Mouse (Mus musculus) forebrain, embryonic 15.5 days (tissue): Measurements from ENCODE around the gene Urah. TPM values are rescaled to one million over a fixed set of nuclear protein-coding genes. Genes with fewer than 3 reads are reported as not detected.
A peak's percentile ranks its signal among the peaks of the same experiment; 100 is the strongest.

Source experiments
- ATAC-seq: fragments of 200-750 bp; cut with Nextera tagmentation; replicated peaks from 2 replicates; pipeline ENCODE4 v1.8.0; 2017; ENCODE audit warnings: mild to moderate bottlenecking, moderate TSS enrichment, moderate library complexity
- H3K27ac ChIP-seq: fragments of 300-500 bp; sonication (generic); replicated peaks from 2 replicates; pipeline ENCODE4 v1.5.1; 2015; ENCODE audit warnings: mild to moderate bottlenecking, inconsistent platforms
- H3K27me3 ChIP-seq: fragments of 300-500 bp; sonication (generic); 2 replicates; pipeline ENCODE4 v1.6.1; 2015; ENCODE audit warnings: inconsistent platforms
- H3K36me3 ChIP-seq: fragments of 300-500 bp; sonication (generic); 2 replicates; pipeline ENCODE4 v1.6.1; 2015; ENCODE audit warnings: mild to moderate bottlenecking, inconsistent platforms
- H3K4me1 ChIP-seq: fragments of 300-500 bp; sonication (generic); 2 replicates; pipeline ENCODE4 v1.6.1; 2015; ENCODE audit warnings: inconsistent platforms
- H3K4me2 ChIP-seq: fragments of 300-500 bp; sonication (generic); replicated peaks from 2 replicates; pipeline ENCODE4 v1.6.1; 2015; ENCODE audit warnings: mild to moderate bottlenecking, inconsistent platforms
- H3K4me3 ChIP-seq: fragments of 300-500 bp; sonication (generic); 2 replicates; pipeline ENCODE4 v1.5.1; 2015; ENCODE audit warnings: mild to moderate bottlenecking, inconsistent platforms
- H3K9ac ChIP-seq: fragments of 300-500 bp; sonication (generic); replicated peaks from 2 replicates; pipeline ENCODE4 v1.6.1; 2015; ENCODE audit warnings: mild to moderate bottlenecking, inconsistent platforms
- H3K9me3 ChIP-seq: fragments of 300-500 bp; sonication (generic); 2 replicates; pipeline ENCODE4 v1.6.1; 2016; ENCODE audit warnings: inconsistent platforms
- WGBS: fragments of 180-500 bp; shearing (Covaris S2); methylation state at CpG from one replicate; pipeline ENCODE4 v1.1.7; 2015; ENCODE audit warnings: mixed read lengths; 5-methylcytosine and 5-hydroxymethylcytosine counted together
- polyA plus RNA-seq: library from polyadenylated mRNA; unstranded; fragments of >200 nt; fragmentation: Nextera tagmentation; extraction: Ambion mirVana; gene quantifications from 2 replicates; pipeline ENCODE4 v1.2.1, GENCODE M21; 2015

Urah gene
- polyA plus RNA-seq, 1 experiment from 2014 or later = not detected

- peaks cover 39% of the 10 kb centered on the region for H3K36me3 ChIP-seq
- H3K9ac ChIP-seq = peak within 1 kb of the TSS; percentile 78
- peak within 1 kb of the TSS; percentile 86 for H3K4me2 ChIP-seq
- H3K4me3 ChIP-seq = peak within 1 kb of the TSS; percentile 68
- H3K4me1 ChIP-seq = peaks cover 32% of the 10 kb centered on the region
- under 1% methylated on average over 50 of the region's 50 CpGs for WGBS
- ATAC-seq = peak; percentile 81
- H3K9me3 ChIP-seq = no peaks in the 10 kb centered on the region
- no peaks in the 10 kb centered on the region for H3K27me3 ChIP-seq
- H3K27ac ChIP-seq = peak within 1 kb of the TSS; percentile 92
These were observed 22.1 kb downstream of the Urah start, which contains the start of gene Ric8a for GRCm38 (mm10) chr7:140856785-140857549. Gene Ric8a, plus strand, starts transcription at chr7:140856957.

- H3K27ac ChIP-seq = peak within 1 kb of the TSS; percentile 92
These were observed 23.0 kb downstream of the Urah start, which contains the start of gene Bet1l for GRCm38 (mm10) chr7:140857550-140858505. Gene Bet1l, minus strand, starts transcription at chr7:140857577.

GRCm38 (mm10) chr7:140858746-140859145, 23.9 kb downstream of the Urah start:
- Histone ChIP-seq H3K9ac (peak overlapping the region; percentile 78; the same call in 1 of the 2 replicates), H3K4me2 (peak overlapping the region; percentile 86), H3K27me3 (no peaks in the 10 kb centered on the region), H3K27ac (no peak overlapping the region), H3K4me3 (peak overlapping the region; percentile 68), H3K4me1 (peaks cover 32% of the 10 kb centered on the region), H3K9me3 (no peaks in the 10 kb centered on the region), H3K36me3 (peaks cover 41% of the 10 kb centered on the region)
- ATAC-seq = no peak
- 96% methylated on average over 8 of the region's 8 CpGs for WGBS

More at GRCm38 (mm10) chr7:140857550-140858505, 23.0 kb downstream of the Urah start, which contains the start of gene Bet1l:
- Histone ChIP-seq H3K4me2 (peak within 1 kb of the TSS; percentile 86), H3K4me1 (peaks cover 32% of the 10 kb centered on the region), H3K9me3 (no peaks in the 10 kb centered on the region), H3K27me3 (no peaks in the 10 kb centered on the region), H3K9ac (peak within 1 kb of the TSS; percentile 78), H3K36me3 (peaks cover 42% of the 10 kb centered on the region), H3K4me3 (peak within 1 kb of the TSS; percentile 68)
- ATAC-seq = peak; percentile 57
- 37% methylated on average over 40 of the region's 40 CpGs for WGBS

- H3K27ac ChIP-seq = no peak overlapping the region
- peaks cover 30% of the 10 kb centered on the region for H3K4me1 ChIP-seq
- H3K9ac ChIP-seq = no peak overlapping the region
- H3K4me3 ChIP-seq = no peak overlapping the region
- WGBS = 78% methylated on average over 6 of the region's 6 CpGs
- no peak for ATAC-seq
- H3K36me3 ChIP-seq = peaks cover 41% of the 10 kb centered on the region
- no peak overlapping the region for H3K4me2 ChIP-seq
- H3K9me3 ChIP-seq = no peaks in the 10 kb centered on the region
- no peaks in the 10 kb centered on the region for H3K27me3 ChIP-seq
These were observed 25.2 kb downstream of the Urah start for GRCm38 (mm10) chr7:140859997-140860396.

- Histone ChIP-seq H3K27ac (no peak overlapping the region), H3K9me3 (no peaks in the 10 kb centered on the region), H3K4me1 (peaks cover 23% of the 10 kb centered on the region), H3K4me2 (no peak overlapping the region), H3K27me3 (no peaks in the 10 kb centered on the region), H3K9ac (no peak overlapping the region), H3K4me3 (no peak overlapping the region), H3K36me3 (peaks cover 41% of the 10 kb centered on the region)
- WGBS = 90% methylated on average over 5 of the region's 5 CpGs
- ATAC-seq = no peak
These were observed 25.9 kb downstream of the Urah start for GRCm38 (mm10) chr7:140860728-140861127.

GRCm38 (mm10) chr7:140864761-140865160, 29.9 kb downstream of the Urah start:
- peaks cover 37% of the 10 kb centered on the region for H3K36me3 ChIP-seq
- WGBS = 90% methylated on average over 12 of the region's 12 CpGs
- ATAC-seq = no peak

GRCm38 (mm10) chr7:140874224-140874623, 39.4 kb downstream of the Urah start:
- no peak for ATAC-seq
- no peaks in the 10 kb centered on the region for H3K27me3 ChIP-seq
- H3K4me3 ChIP-seq = no peak overlapping the region
- no peaks in the 10 kb centered on the region for H3K9me3 ChIP-seq
- H3K27ac ChIP-seq = no peak overlapping the region
- peaks cover 5% of the 10 kb centered on the region; the same call in 1 of the 2 replicates for H3K36me3 ChIP-seq
- H3K4me1 ChIP-seq = no peaks in the 10 kb centered on the region
- WGBS = 82% methylated on average over 4 of the region's 4 CpGs
- no peak overlapping the region for H3K9ac ChIP-seq
- H3K4me2 ChIP-seq = no peak overlapping the region

More at GRCm38 (mm10) chr7:140864761-140865160, 29.9 kb downstream of the Urah start:
- Histone ChIP-seq H3K27ac (no peak overlapping the region), H3K9ac (no peak overlapping the region), H3K27me3 (no peaks in the 10 kb centered on the region), H3K4me1 (peaks cover under 1% of the 10 kb centered on the region), H3K4me2 (no peak overlapping the region), H3K4me3 (no peak overlapping the region), H3K9me3 (no peaks in the 10 kb centered on the region)

GRCm38 (mm10) chr7:140877364-140877763, 42.5 kb downstream of the Urah start:
- Histone ChIP-seq H3K9ac (no peak overlapping the region), H3K36me3 (peaks cover under 1% of the 10 kb centered on the region; the same call in 1 of the 2 replicates), H3K4me1 (peaks cover 7% of the 10 kb centered on the region), H3K4me2 (no peak overlapping the region), H3K4me3 (no peak overlapping the region), H3K27ac (no peak overlapping the region), H3K27me3 (no peaks in the 10 kb centered on the region), H3K9me3 (no peaks in the 10 kb centered on the region)
- WGBS = 87% methylated on average over 6 of the region's 6 CpGs
- no peak for ATAC-seq

GRCm38 (mm10) chr7:140879355-140879754, 44.5 kb downstream of the Urah start:
- H3K4me1 ChIP-seq = peaks cover 17% of the 10 kb centered on the region
- 88% methylated on average over 7 of the region's 7 CpGs for WGBS
- ATAC-seq = no peak

GRCm38 (mm10) chr7:140880419-140880818, 45.6 kb downstream of the Urah start:
- 92% methylated on average over 3 of the region's 3 CpGs for WGBS
- no peak overlapping the region for H3K4me2 ChIP-seq
- H3K9me3 ChIP-seq = no peaks in the 10 kb centered on the region
- H3K27ac ChIP-seq = no peak overlapping the region
- ATAC-seq = no peak
- H3K36me3 ChIP-seq = peaks cover 5% of the 10 kb centered on the region; the same call in 1 of the 2 replicates
- no peak overlapping the region for H3K9ac ChIP-seq
- no peaks in the 10 kb centered on the region for H3K27me3 ChIP-seq
- no peak overlapping the region for H3K4me3 ChIP-seq
- peaks cover 17% of the 10 kb centered on the region for H3K4me1 ChIP-seq

More at GRCm38 (mm10) chr7:140879355-140879754, 44.5 kb downstream of the Urah start:
- H3K27ac ChIP-seq = no peak overlapping the region
- 0 out of 2 replicates have a peak, but pooled peaks cover 3% of the 10 kb centered on the region for H3K36me3 ChIP-seq
- no peaks in the 10 kb centered on the region for H3K27me3 ChIP-seq
- no peak overlapping the region for H3K9ac ChIP-seq
- H3K4me3 ChIP-seq = no peak overlapping the region
- no peaks in the 10 kb centered on the region for H3K9me3 ChIP-seq
- no peak overlapping the region for H3K4me2 ChIP-seq

- H3K27ac ChIP-seq = peak overlapping the region; percentile 92
- peak overlapping the region; percentile 97 for H3K4me3 ChIP-seq
- ATAC-seq = no peak
- H3K36me3 ChIP-seq = peaks cover 7% of the 10 kb centered on the region
- 26% methylated on average over 8 of the region's 8 CpGs for WGBS
- H3K9ac ChIP-seq = peak overlapping the region; percentile 86
- peaks cover 17% of the 10 kb centered on the region for H3K4me1 ChIP-seq
- H3K9me3 ChIP-seq = no peaks in the 10 kb centered on the region
- H3K27me3 ChIP-seq = no peaks in the 10 kb centered on the region
- peak overlapping the region; percentile 82 for H3K4me2 ChIP-seq
These were observed 46.2 kb downstream of the Urah start for GRCm38 (mm10) chr7:140880865-140881515.
